18 mouse cellular contexts compared by ENCODE assay signal in genomic region chr12:110553362-110553761, GRCm38 (mm10).
"Had no signal": no experiment of that assay in that cellular context is flagged by ENCODE, and none has a peak within 500 bp of the region (broad histone marks: within the 10 kb centered on the region; RNA-seq: fewer than 3 reads in every experiment).

No protein-coding gene starts in this region.

- H3K27ac ChIP-seq: midbrain, embryonic 10.5 days; midbrain, embryonic 12.5 days; neural tube, embryonic 13.5 days; neural tube, embryonic 15.5 days had no signal

- H3K9ac ChIP-seq: lung, embryonic 14.5 days; midbrain, embryonic 12.5 days; neural tube, embryonic 13.5 days; neural tube, embryonic 15.5 days had no signal

- H3K4me3 ChIP-seq: midbrain, embryonic 10.5 days; midbrain, embryonic 12.5 days; myocyte; neural tube, embryonic 13.5 days; neural tube, embryonic 15.5 days had no signal

- H3K9me3 ChIP-seq: midbrain, embryonic 10.5 days; midbrain, embryonic 12.5 days; neural tube, embryonic 13.5 days; neural tube, embryonic 15.5 days had no signal

- H3K4me1 ChIP-seq: midbrain, embryonic 10.5 days; midbrain, embryonic 12.5 days; neural tube, embryonic 13.5 days; neural tube, embryonic 15.5 days had no signal

- ATAC-seq: midbrain, embryonic 16.5 days had no signal

- H3K27me3 ChIP-seq: midbrain, embryonic 12.5 days; neural tube, embryonic 13.5 days; neural tube, embryonic 15.5 days had no signal

- DNase-seq: lung, adult 18-20 months; lung, embryonic 14.5 days; lung, postnatal 10 days; lung, postnatal 4 days; midbrain, embryonic 14.5 days; retina, postnatal 1 day; right cerebral cortex, postnatal 14 days; right cerebral cortex, postnatal 4 days; spleen, adult 18-20 months; thymus, adult 18-20 months; thymus, postnatal 25 days; thymus, postnatal 4 days had no signal

- H3K4me2 ChIP-seq: lung, embryonic 14.5 days; midbrain, embryonic 12.5 days; neural tube, embryonic 13.5 days; neural tube, embryonic 15.5 days had no signal
